Mouse (Mus musculus) midbrain, embryonic 11.5 days (tissue): ENCODE data around the gene Polr3b. TPM values are rescaled to one million over a fixed set of nuclear protein-coding genes. Genes with fewer than 3 reads are reported as not detected.

Source experiments
- ATAC-seq: fragments of 200-750 bp; cut with Nextera tagmentation; 2 replicates; pipeline ENCODE4 v1.8.0; 2017; ENCODE audit warnings: moderate TSS enrichment, moderate library complexity; ENCODE audit not compliant: low FRiP score
- DNase-seq: peaks from one replicate; pipeline ENCODE4 v3.0.0; 2015; ENCODE audit warnings: low spot score; ENCODE audit errors: missing footprints
- H3K27ac ChIP-seq: fragments of 300-500 bp; sonication (generic); 2 replicates; pipeline ENCODE4 v1.5.1; 2014; ENCODE audit warnings: low read depth, low read length
- H3K27me3 ChIP-seq: fragments of 300-500 bp; sonication (generic); 2 replicates; pipeline ENCODE4 v1.6.1; 2014; ENCODE audit warnings: mild to moderate bottlenecking, low read length, moderate library complexity, mixed read lengths; ENCODE audit not compliant: control insufficient read depth, insufficient read depth
- H3K36me3 ChIP-seq: fragments of 300-500 bp; sonication (generic); 2 replicates; pipeline ENCODE4 v1.6.1; 2014; ENCODE audit warnings: mild to moderate bottlenecking, low read length, moderate library complexity, mixed read lengths; ENCODE audit not compliant: control insufficient read depth, insufficient read depth
- H3K4me1 ChIP-seq: fragments of 300-500 bp; sonication (generic); 2 replicates; pipeline ENCODE4 v1.6.1; 2014; ENCODE audit warnings: low read length; ENCODE audit not compliant: control insufficient read depth, insufficient read depth
- H3K4me2 ChIP-seq: fragments of 300-500 bp; sonication (generic); 2 replicates; pipeline ENCODE4 v1.6.1; 2014; ENCODE audit warnings: mild to moderate bottlenecking, moderate library complexity
- H3K4me3 ChIP-seq: fragments of 300-500 bp; sonication (generic); 2 replicates; pipeline ENCODE4 v1.5.1; 2014; ENCODE audit warnings: low read depth, low read length
- H3K9ac ChIP-seq: fragments of 300-500 bp; sonication (generic); 2 replicates; pipeline ENCODE4 v1.6.1; 2014; ENCODE audit warnings: low read length
- H3K9me3 ChIP-seq: fragments of 300-500 bp; sonication (generic); 2 replicates; pipeline ENCODE4 v1.6.1; 2016; ENCODE audit warnings: low read length; ENCODE audit not compliant: control insufficient read depth
- WGBS: fragments of 180-500 bp; shearing (Covaris S2); extraction: QIAGEN DNeasy Blood & Tissue Kit; methylation state at CpG from one replicate; pipeline ENCODE4 v1.1.7; 2014; 5-methylcytosine and 5-hydroxymethylcytosine counted together
- polyA plus RNA-seq: library from polyadenylated mRNA; unstranded; fragments of >200 nt; fragmentation: Nextera tagmentation; extraction: Ambion mirVana; gene quantifications from 2 replicates; pipeline ENCODE4 v1.2.1, GENCODE M21; 2014

Polr3b gene
- polyA plus RNA-seq, 1 experiment from 2014 or later = 16.0 TPM

DNA sequence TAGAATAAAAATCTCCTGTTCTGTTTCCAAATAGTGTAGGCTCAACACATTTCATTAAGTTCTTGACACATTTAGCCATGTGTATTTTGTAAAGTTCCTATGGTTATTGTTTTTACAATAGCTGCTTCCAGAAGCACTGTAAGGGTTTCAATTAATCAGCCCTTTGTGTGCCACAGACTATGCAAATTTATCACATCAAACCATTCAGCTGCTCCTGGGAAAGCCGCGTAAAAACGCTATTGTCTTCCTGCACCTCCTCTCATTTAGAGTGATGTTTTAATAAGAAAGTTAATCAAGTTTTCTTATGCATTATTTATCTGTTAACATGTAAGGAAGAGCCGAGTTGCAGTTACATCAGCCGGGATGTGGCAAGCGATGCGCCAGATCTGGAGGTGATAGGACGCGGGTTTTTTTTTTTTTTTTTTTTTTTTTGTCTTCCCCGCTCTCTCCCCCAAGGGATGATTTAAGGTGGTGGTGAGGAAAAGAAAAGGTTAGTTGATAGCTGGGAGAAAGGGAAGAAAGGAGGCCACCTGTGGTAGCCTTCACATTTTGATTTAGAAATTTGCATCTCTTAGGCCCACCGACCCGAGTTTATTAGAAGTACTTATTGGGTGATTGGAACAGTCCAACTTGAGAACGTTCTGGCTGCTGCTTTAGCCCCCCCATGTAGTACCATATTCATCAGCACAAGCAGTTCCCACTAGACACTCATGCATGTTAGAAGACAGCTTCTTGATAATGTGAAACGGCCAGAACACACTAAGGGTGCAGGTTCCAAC lies 85.8 kb downstream of the Polr3b start:
- H3K4me1 ChIP-seq = peaks cover 61% of the 10 kb centered on the region
- H3K4me3 ChIP-seq = no peak overlapping the region
- peak overlapping the region; percentile 45 for H3K27ac ChIP-seq
- H3K27me3 ChIP-seq = peaks cover 3% of the 10 kb centered on the region; the same call in 1 of the 2 replicates
- no peaks in the 10 kb centered on the region for H3K9me3 ChIP-seq
- H3K4me2 ChIP-seq = no peak overlapping the region
- no peak overlapping the region for H3K9ac ChIP-seq
- peak; percentile 88 for DNase-seq
- ATAC-seq = no peak
- H3K36me3 ChIP-seq = no peaks in the 10 kb centered on the region
- WGBS = 15% methylated on average over 14 of the region's 14 CpGs

DNA sequence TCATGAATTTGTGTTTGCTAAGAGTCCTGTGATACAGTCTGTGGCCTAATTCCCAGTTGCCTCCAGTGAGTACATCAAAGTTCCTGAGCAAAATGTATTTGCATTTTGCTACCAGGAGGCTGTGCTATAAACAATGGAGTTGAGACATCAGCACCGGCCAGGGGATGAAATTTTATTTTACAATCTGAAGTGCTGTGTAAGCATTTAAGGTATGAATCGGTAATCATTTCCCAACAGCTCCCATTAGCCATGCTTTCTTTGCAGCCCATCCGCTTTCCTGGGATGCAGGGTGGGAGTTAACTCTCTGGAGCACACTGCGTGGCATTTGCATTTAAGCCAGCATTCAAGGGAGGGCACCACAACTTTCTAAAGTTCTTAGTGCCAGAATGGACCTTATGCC lies 88.1 kb downstream of the Polr3b start:
- peaks cover 69% of the 10 kb centered on the region for H3K4me1 ChIP-seq
- peak; percentile 23; the same call in 1 of the 2 replicates for ATAC-seq
- H3K27me3 ChIP-seq = peaks cover 5% of the 10 kb centered on the region; the same call in 1 of the 2 replicates

DNA sequence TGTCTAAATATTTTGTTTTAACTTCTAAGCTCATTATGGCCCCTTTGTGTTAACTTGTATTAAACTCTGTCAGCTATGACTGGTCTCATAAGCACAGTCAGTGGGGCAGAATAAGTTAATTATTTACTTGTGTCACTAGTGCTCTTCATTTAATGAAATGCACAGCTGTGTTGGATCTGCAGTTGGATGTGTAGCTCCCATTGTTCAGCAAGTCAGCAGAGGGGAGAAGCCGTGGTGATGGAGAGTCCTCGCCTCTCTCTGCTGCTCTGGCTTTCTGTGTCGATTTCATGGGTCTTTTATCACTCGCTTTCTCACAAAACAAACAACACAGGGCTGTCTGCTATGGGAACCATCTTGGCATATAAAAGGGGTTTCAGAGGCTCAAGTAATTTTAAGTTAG lies 88.7 kb downstream of the Polr3b start:
- Histone ChIP-seq H3K36me3 (no peaks in the 10 kb centered on the region), H3K9ac (no peak overlapping the region), H3K9me3 (no peaks in the 10 kb centered on the region), H3K27me3 (peaks cover 5% of the 10 kb centered on the region; the same call in 1 of the 2 replicates), H3K4me1 (peaks cover 68% of the 10 kb centered on the region), H3K27ac (peak overlapping the region; percentile 57; the same call in 1 of the 2 replicates), H3K4me3 (no peak overlapping the region), H3K4me2 (no peak overlapping the region)
- DNase-seq = peak; percentile 94
- 7% methylated on average over 4 of the region's 4 CpGs for WGBS
- peak; percentile 85 for ATAC-seq

More for the DNA sequence above, 88.1 kb downstream of the Polr3b start:
- H3K4me2 ChIP-seq = no peak overlapping the region; the same call in 1 of the 2 replicates
- H3K36me3 ChIP-seq = no peaks in the 10 kb centered on the region
- peak; percentile 91 for DNase-seq
- H3K9ac ChIP-seq = no peak overlapping the region
- no peaks in the 10 kb centered on the region for H3K9me3 ChIP-seq
- H3K27ac ChIP-seq = peak overlapping the region; percentile 57; the same call in 1 of the 2 replicates
- 10% methylated on average over 4 of the region's 4 CpGs for WGBS
- H3K4me3 ChIP-seq = no peak overlapping the region

DNA sequence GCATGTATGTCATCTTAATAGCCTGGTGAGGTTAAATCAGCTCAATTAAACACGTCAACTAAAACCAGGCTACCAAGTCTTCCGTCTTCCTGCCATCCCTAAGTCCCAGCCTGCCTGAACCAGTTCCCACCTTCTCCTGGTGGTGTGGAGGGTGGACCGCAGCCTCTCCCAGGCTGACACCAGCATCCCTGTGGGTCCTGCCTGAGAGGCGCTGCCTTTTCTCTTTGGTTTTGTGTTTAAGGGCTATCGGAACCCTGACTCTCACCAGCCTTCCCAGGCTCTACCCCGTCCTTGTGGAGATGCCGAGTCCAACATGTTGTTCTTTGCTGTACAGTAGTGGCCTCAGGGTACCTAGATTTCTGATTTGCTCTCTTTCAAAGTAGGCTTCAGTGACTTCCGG lies 89.4 kb downstream of the Polr3b start:
- Histone ChIP-seq H3K9me3 (no peaks in the 10 kb centered on the region), H3K9ac (peak overlapping the region; percentile 20; the same call in 1 of the 2 replicates), H3K4me3 (no peak overlapping the region), H3K36me3 (no peaks in the 10 kb centered on the region), H3K4me1 (peaks cover 62% of the 10 kb centered on the region), H3K4me2 (peak overlapping the region; percentile 1; the same call in 1 of the 2 replicates), H3K27me3 (peaks cover 5% of the 10 kb centered on the region; the same call in 1 of the 2 replicates), H3K27ac (peak overlapping the region; percentile 57)
- DNase-seq (peak; percentile 92), ATAC-seq (peak; percentile 60)
- 30% methylated on average over 8 of the region's 8 CpGs for WGBS

DNA sequence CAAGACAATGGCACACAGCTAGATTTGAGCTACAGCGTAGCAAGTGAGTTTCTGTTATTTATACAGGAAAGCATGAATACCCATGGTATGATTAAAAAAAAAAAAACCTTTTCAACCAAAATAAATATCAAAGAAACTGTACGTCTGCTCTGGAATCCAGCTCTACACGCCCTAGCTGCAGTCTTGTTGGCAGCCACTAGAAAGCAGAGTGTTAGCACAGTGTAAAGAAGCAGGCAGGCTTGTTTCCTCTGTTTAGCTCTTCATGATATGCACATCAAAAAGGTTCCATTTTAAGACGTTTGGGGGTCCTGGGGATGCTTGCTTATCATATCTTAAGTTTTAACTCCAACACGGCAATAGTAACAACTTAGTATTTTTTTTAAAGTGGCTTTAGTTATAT lies 89.8 kb downstream of the Polr3b start:
- Histone ChIP-seq H3K9me3 (no peaks in the 10 kb centered on the region), H3K9ac (no peak overlapping the region), H3K27ac (peak overlapping the region; percentile 57; the same call in 1 of the 2 replicates), H3K36me3 (no peaks in the 10 kb centered on the region), H3K27me3 (peaks cover 5% of the 10 kb centered on the region; the same call in 1 of the 2 replicates), H3K4me1 (peaks cover 58% of the 10 kb centered on the region), H3K4me2 (no peak overlapping the region; the same call in 1 of the 2 replicates), H3K4me3 (no peak overlapping the region)
- no peak for DNase-seq
- no peak for ATAC-seq
- 41% methylated on average over 5 of the region's 5 CpGs for WGBS

DNA sequence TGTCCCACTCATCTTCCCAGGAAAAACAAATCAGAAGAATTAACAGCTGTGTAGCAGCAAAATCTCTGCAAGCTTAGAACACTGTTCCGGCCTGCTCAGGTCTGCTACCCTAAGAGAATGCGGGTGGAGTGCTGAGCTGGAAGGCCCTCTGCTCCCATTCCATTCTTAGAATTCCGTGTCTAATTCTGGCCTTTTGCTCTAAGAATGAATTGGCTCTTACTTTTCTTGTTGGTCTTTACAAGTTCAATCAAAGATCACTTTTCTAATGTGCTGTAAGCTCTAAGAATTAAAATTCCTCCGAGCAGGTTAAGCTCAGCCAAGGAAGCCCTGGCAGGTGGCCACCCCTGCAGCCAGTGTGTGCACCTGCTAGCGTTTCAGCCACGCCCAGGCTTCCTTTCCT lies 90.4 kb downstream of the Polr3b start:
- Histone ChIP-seq H3K9me3 (no peaks in the 10 kb centered on the region), H3K27ac (no peak overlapping the region), H3K36me3 (no peaks in the 10 kb centered on the region), H3K4me2 (no peak overlapping the region), H3K9ac (no peak overlapping the region), H3K27me3 (peaks cover 5% of the 10 kb centered on the region; the same call in 1 of the 2 replicates), H3K4me3 (no peak overlapping the region), H3K4me1 (peaks cover 52% of the 10 kb centered on the region)
- no peak for ATAC-seq
- 51% methylated on average over 6 of the region's 6 CpGs for WGBS
- no peak for DNase-seq

DNA sequence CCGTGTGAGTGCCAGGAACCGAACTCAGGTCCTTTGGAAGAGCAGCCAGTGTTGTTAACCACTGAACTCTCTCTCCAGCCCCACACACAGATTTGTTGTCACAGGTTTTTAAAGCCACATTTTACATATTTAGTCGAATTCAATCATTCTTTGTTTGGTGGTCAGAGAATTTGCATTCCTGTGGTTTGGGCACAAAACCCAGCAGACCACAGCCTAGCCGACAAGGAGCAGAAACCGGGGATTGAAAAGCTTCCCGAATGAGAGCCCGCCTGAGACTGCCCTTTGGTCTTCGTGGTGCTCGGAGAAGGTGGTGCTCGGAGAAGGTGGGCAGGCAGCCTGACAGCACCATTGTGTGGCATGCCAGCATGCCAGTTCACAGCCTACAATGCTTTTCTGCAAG lies 91.0 kb downstream of the Polr3b start:
- Histone ChIP-seq H3K4me1 (peaks cover 47% of the 10 kb centered on the region), H3K36me3 (no peaks in the 10 kb centered on the region), H3K27me3 (peaks cover 5% of the 10 kb centered on the region; the same call in 1 of the 2 replicates), H3K27ac (no peak overlapping the region), H3K9me3 (no peaks in the 10 kb centered on the region), H3K4me2 (no peak overlapping the region), H3K9ac (no peak overlapping the region), H3K4me3 (no peak overlapping the region)
- DNase-seq = no peak
- 68% methylated on average over 10 of the region's 10 CpGs for WGBS
- ATAC-seq = no peak

DNA sequence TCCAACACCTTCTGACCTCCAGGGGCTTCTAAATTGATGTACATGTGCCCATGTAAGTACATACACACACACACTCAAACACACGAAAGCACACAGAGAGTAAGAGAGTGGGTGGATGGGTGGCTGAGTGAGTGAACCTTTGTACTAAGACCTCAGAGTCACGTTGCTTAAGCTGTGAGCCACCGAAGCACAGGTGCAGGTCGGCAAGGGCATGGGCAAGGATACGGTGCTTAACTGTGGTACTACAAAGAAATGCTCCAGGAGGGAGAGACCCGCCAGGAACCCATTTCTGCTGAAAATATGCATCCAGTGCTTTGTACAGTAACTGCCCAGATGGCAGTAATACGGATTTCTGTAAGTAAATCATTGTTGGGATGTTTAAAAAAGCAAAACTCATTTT lies 93.5 kb downstream of the Polr3b start:
- Histone ChIP-seq H3K9me3 (no peaks in the 10 kb centered on the region), H3K27me3 (0 out of 2 replicates have a peak, but pooled peaks cover 2% of the 10 kb centered on the region)

DNA sequence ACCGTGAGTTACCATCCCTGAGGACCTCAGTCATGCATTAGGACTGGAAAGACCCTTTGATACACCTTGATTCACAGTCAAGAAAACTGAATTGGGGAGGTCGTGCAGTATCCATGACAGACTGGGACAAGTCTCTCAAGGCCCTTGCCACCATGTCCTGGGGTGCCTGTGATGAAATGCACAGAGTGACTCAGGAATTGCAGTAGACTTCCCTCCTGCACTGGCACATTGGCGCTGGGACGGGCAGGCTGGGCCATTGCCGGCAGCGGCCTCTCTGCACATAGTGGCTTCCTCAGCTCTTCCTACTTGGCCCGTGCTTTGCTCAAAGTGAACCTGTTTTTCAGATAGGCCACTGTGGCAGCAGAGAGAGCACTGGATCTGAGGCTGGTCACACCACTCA lies 94.5 kb downstream of the Polr3b start:
- Histone ChIP-seq H3K4me1 (peaks cover 20% of the 10 kb centered on the region), H3K4me3 (no peak overlapping the region), H3K9ac (no peak overlapping the region), H3K27ac (no peak overlapping the region), H3K36me3 (no peaks in the 10 kb centered on the region), H3K4me2 (no peak overlapping the region), H3K27me3 (0 out of 2 replicates have a peak, but pooled peaks cover 2% of the 10 kb centered on the region), H3K9me3 (no peaks in the 10 kb centered on the region)
- DNase-seq (peak; percentile 70), ATAC-seq (no peak)
- 92% methylated on average over 7 of the region's 7 CpGs for WGBS

More for the DNA sequence above, 93.5 kb downstream of the Polr3b start:
- H3K36me3 ChIP-seq = no peaks in the 10 kb centered on the region
- no peak overlapping the region for H3K9ac ChIP-seq
- H3K4me3 ChIP-seq = no peak overlapping the region
- peaks cover 24% of the 10 kb centered on the region for H3K4me1 ChIP-seq
- DNase-seq = peak; percentile 68
- H3K4me2 ChIP-seq = no peak overlapping the region
- WGBS = 91% methylated on average over 7 of the region's 7 CpGs
- ATAC-seq = no peak
- H3K27ac ChIP-seq = no peak overlapping the region
